Mouse (Mus musculus): ENCODE measurements at regions not wholly inside any gene's neighbourhood (a gene's known extent, or its start where the extent isn't known, plus 50 kb on each side); places are given as distances from the start of the nearest gene placed in this dataset.

GRCm38 (mm10) chr12:16387035-16387434, 223.7 kb downstream of the Lpin1 start:
- Histone ChIP-seq H3K4me2 (ENCODE audit: low read length) (no peak overlapping the region), H3K27ac (replicated peaks in 1 of 2; ENCODE audit: control insufficient read depth in 1 of 2, insufficient read depth in 1 of 2, low read depth in 2 of 2, low read length in 2 of 2) (no peak overlapping the region), H3K9ac (ENCODE audit: low read length) (no peak overlapping the region), H3K4me3 (ENCODE audit: control insufficient read depth in 1 of 2, insufficient read depth in 1 of 2, low read depth in 1 of 2, low read length in 2 of 2) (no peak overlapping the region), H3K36me3 (ENCODE audit: control insufficient read depth, insufficient read depth, low read length) (no peaks in the 10 kb centered on the region), H3K27me3 (ENCODE audit: control insufficient read depth, insufficient read depth, low read length) (no peaks in the 10 kb centered on the region), H3K9me3 (ENCODE audit: control insufficient read depth, low read length) (peaks cover 4% of the 10 kb centered on the region; the same call in 1 of the 2 replicates), H3K4me1 (ENCODE audit: control insufficient read depth in 2 of 2, insufficient read depth in 2 of 2, low read length in 2 of 2) (peaks cover 4 to 6% of the 10 kb centered on the region in 2 experiments; a peak in 3 of 4 replicates)
- 89% methylated on average over 4 of the region's 4 CpGs for WGBS
- ATAC-seq (ENCODE audit: insufficient number of reproducible peaks, insufficient read depth, low FRiP score, low read depth), result no peak

- Histone ChIP-seq H3K27me3 (ENCODE audit: control insufficient read depth, insufficient read depth, low read length) (no peaks in the 10 kb centered on the region), H3K9me3 (ENCODE audit: control insufficient read depth, low read length) (peaks cover 4% of the 10 kb centered on the region; the same call in 1 of the 2 replicates), H3K4me1 (ENCODE audit: control insufficient read depth in 2 of 2, insufficient read depth in 2 of 2, low read length in 2 of 2) (peaks cover 0 to 6% of the 10 kb centered on the region in 2 experiments; a peak in 2 of 4 replicates), H3K27ac (replicated peaks in 1 of 2; ENCODE audit: control insufficient read depth in 1 of 2, insufficient read depth in 1 of 2, low read depth in 2 of 2, low read length in 2 of 2) (no peak overlapping the region), H3K4me2 (ENCODE audit: low read length) (no peak overlapping the region), H3K4me3 (ENCODE audit: control insufficient read depth in 1 of 2, insufficient read depth in 1 of 2, low read depth in 1 of 2, low read length in 2 of 2) (no peak overlapping the region), H3K9ac (ENCODE audit: low read length) (no peak overlapping the region), H3K36me3 (ENCODE audit: control insufficient read depth, insufficient read depth, low read length) (no peaks in the 10 kb centered on the region)
- WGBS, result 73% methylated on average over 1 of the region's 1 CpGs
- ATAC-seq (ENCODE audit: insufficient number of reproducible peaks, insufficient read depth, low FRiP score, low read depth), result no peak
These were observed 226.4 kb downstream of the Lpin1 start for GRCm38 (mm10) chr12:16384396-16384795.

- WGBS, result 73% methylated on average over 15 of the region's 15 CpGs
These were observed 227.2 kb downstream of the Lpin1 start for GRCm38 (mm10) chr12:16383499-16383935.

GRCm38 (mm10) chr12:16382417-16382988, 228.3 kb downstream of the Lpin1 start:
- Histone ChIP-seq H3K36me3 (ENCODE audit: control insufficient read depth, insufficient read depth, low read length) (no peaks in the 10 kb centered on the region), H3K4me2 (ENCODE audit: low read length) (no peak overlapping the region), H3K4me1 (ENCODE audit: control insufficient read depth in 2 of 2, insufficient read depth in 2 of 2, low read length in 2 of 2) (peaks cover 0 to 6% of the 10 kb centered on the region in 2 experiments; a peak in 2 of 4 replicates), H3K27me3 (ENCODE audit: control insufficient read depth, insufficient read depth, low read length) (no peaks in the 10 kb centered on the region), H3K27ac (replicated peaks in 1 of 2; ENCODE audit: control insufficient read depth in 1 of 2, insufficient read depth in 1 of 2, low read depth in 2 of 2, low read length in 2 of 2) (no peak overlapping the region), H3K9me3 (ENCODE audit: control insufficient read depth, low read length) (peaks cover 4% of the 10 kb centered on the region; the same call in 1 of the 2 replicates), H3K9ac (ENCODE audit: low read length) (no peak overlapping the region), H3K4me3 (ENCODE audit: control insufficient read depth in 1 of 2, insufficient read depth in 1 of 2, low read depth in 1 of 2, low read length in 2 of 2) (no peak overlapping the region)
- no peak for ATAC-seq (ENCODE audit: insufficient number of reproducible peaks, insufficient read depth, low FRiP score, low read depth)
- WGBS, result 90% methylated on average over 11 of the region's 11 CpGs

More at GRCm38 (mm10) chr12:16383499-16383935, 227.2 kb downstream of the Lpin1 start:
- H3K36me3 ChIP-seq (ENCODE audit: control insufficient read depth, insufficient read depth, low read length), result no peaks in the 10 kb centered on the region
- no peak overlapping the region for H3K4me2 ChIP-seq (ENCODE audit: low read length)
- no peak overlapping the region for H3K4me3 ChIP-seq (ENCODE audit: control insufficient read depth in 1 of 2, insufficient read depth in 1 of 2, low read depth in 1 of 2, low read length in 2 of 2)
- H3K9ac ChIP-seq (ENCODE audit: low read length), result no peak overlapping the region
- ATAC-seq (ENCODE audit: insufficient number of reproducible peaks, insufficient read depth, low FRiP score, low read depth), result no peak
- peaks cover 0 to 6% of the 10 kb centered on the region in 2 experiments; a peak in 2 of 4 replicates for H3K4me1 ChIP-seq (ENCODE audit: control insufficient read depth in 2 of 2, insufficient read depth in 2 of 2, low read length in 2 of 2)
- peaks cover 4% of the 10 kb centered on the region; the same call in 1 of the 2 replicates for H3K9me3 ChIP-seq (ENCODE audit: control insufficient read depth, low read length)
- H3K27ac ChIP-seq (replicated peaks in 1 of 2; ENCODE audit: control insufficient read depth in 1 of 2, insufficient read depth in 1 of 2, low read depth in 2 of 2, low read length in 2 of 2), result no peak overlapping the region
- no peaks in the 10 kb centered on the region for H3K27me3 ChIP-seq (ENCODE audit: control insufficient read depth, insufficient read depth, low read length)

- Histone ChIP-seq H3K4me1 (ENCODE audit: control insufficient read depth in 2 of 2, insufficient read depth in 2 of 2, low read length in 2 of 2) (peaks cover 0 to 6% of the 10 kb centered on the region in 2 experiments; a peak in 2 of 4 replicates), H3K4me3 (ENCODE audit: control insufficient read depth in 1 of 2, insufficient read depth in 1 of 2, low read depth in 1 of 2, low read length in 2 of 2) (no peak overlapping the region), H3K36me3 (ENCODE audit: control insufficient read depth, insufficient read depth, low read length) (no peaks in the 10 kb centered on the region), H3K9ac (ENCODE audit: low read length) (no peak overlapping the region), H3K27me3 (ENCODE audit: control insufficient read depth, insufficient read depth, low read length) (no peaks in the 10 kb centered on the region), H3K9me3 (ENCODE audit: control insufficient read depth, low read length) (no peaks in the 10 kb centered on the region), H3K4me2 (ENCODE audit: low read length) (no peak overlapping the region), H3K27ac (replicated peaks in 1 of 2; ENCODE audit: control insufficient read depth in 1 of 2, insufficient read depth in 1 of 2, low read depth in 2 of 2, low read length in 2 of 2) (no peak overlapping the region)
- WGBS, result 85% methylated on average over 4 of the region's 4 CpGs
- ATAC-seq (ENCODE audit: insufficient number of reproducible peaks, insufficient read depth, low FRiP score, low read depth), result no peak
These were observed 229.7 kb downstream of the Lpin1 start for GRCm38 (mm10) chr12:16381026-16381425.

- H3K27ac ChIP-seq (replicated peaks in 1 of 2; ENCODE audit: control insufficient read depth in 1 of 2, insufficient read depth in 1 of 2, low read depth in 2 of 2, low read length in 2 of 2), result no peak overlapping the region
- no peak overlapping the region for H3K4me3 ChIP-seq (ENCODE audit: control insufficient read depth in 1 of 2, insufficient read depth in 1 of 2, low read depth in 1 of 2, low read length in 2 of 2)
- no peak overlapping the region for H3K4me2 ChIP-seq (ENCODE audit: low read length)
- H3K9ac ChIP-seq (ENCODE audit: low read length), result no peak overlapping the region
- 76% methylated on average over 2 of the region's 2 CpGs for WGBS
- no peak for ATAC-seq (ENCODE audit: insufficient number of reproducible peaks, insufficient read depth, low FRiP score, low read depth)
- H3K36me3 ChIP-seq (ENCODE audit: control insufficient read depth, insufficient read depth, low read length), result no peaks in the 10 kb centered on the region
- no peaks in the 10 kb centered on the region for H3K9me3 ChIP-seq (ENCODE audit: control insufficient read depth, low read length)
- peaks cover 0 to 6% of the 10 kb centered on the region in 2 experiments; a peak in 2 of 4 replicates for H3K4me1 ChIP-seq (ENCODE audit: control insufficient read depth in 2 of 2, insufficient read depth in 2 of 2, low read length in 2 of 2)
- no peaks in the 10 kb centered on the region for H3K27me3 ChIP-seq (ENCODE audit: control insufficient read depth, insufficient read depth, low read length)
These were observed 230.4 kb downstream of the Lpin1 start for GRCm38 (mm10) chr12:16380346-16380745.

GRCm38 (mm10) chr12:16379415-16379814, 231.4 kb downstream of the Lpin1 start:
- Histone ChIP-seq H3K27ac (replicated peaks in 1 of 2; ENCODE audit: control insufficient read depth in 1 of 2, insufficient read depth in 1 of 2, low read depth in 2 of 2, low read length in 2 of 2) (no peak overlapping the region), H3K27me3 (ENCODE audit: control insufficient read depth, insufficient read depth, low read length) (no peaks in the 10 kb centered on the region), H3K4me2 (ENCODE audit: low read length) (no peak overlapping the region), H3K36me3 (ENCODE audit: control insufficient read depth, insufficient read depth, low read length) (no peaks in the 10 kb centered on the region), H3K9me3 (ENCODE audit: control insufficient read depth, low read length) (no peaks in the 10 kb centered on the region), H3K4me3 (ENCODE audit: control insufficient read depth in 1 of 2, insufficient read depth in 1 of 2, low read depth in 1 of 2, low read length in 2 of 2) (no peak overlapping the region), H3K4me1 (ENCODE audit: control insufficient read depth in 2 of 2, insufficient read depth in 2 of 2, low read length in 2 of 2) (peaks cover 0 to 6% of the 10 kb centered on the region in 2 experiments; a peak in 2 of 4 replicates), H3K9ac (ENCODE audit: low read length) (no peak overlapping the region)
- WGBS, result 73% methylated on average over 2 of the region's 2 CpGs
- no peak for ATAC-seq (ENCODE audit: insufficient number of reproducible peaks, insufficient read depth, low FRiP score, low read depth)

GRCm38 (mm10) chr12:16378501-16378900, 232.3 kb downstream of the Lpin1 start:
- Histone ChIP-seq H3K27ac (replicated peaks in 1 of 2; ENCODE audit: control insufficient read depth in 1 of 2, insufficient read depth in 1 of 2, low read depth in 2 of 2, low read length in 2 of 2) (no peak overlapping the region), H3K36me3 (ENCODE audit: control insufficient read depth, insufficient read depth, low read length) (no peaks in the 10 kb centered on the region), H3K9ac (ENCODE audit: low read length) (no peak overlapping the region), H3K4me3 (ENCODE audit: control insufficient read depth in 1 of 2, insufficient read depth in 1 of 2, low read depth in 1 of 2, low read length in 2 of 2) (no peak overlapping the region), H3K9me3 (ENCODE audit: control insufficient read depth, low read length) (no peaks in the 10 kb centered on the region), H3K4me1 (ENCODE audit: control insufficient read depth in 2 of 2, insufficient read depth in 2 of 2, low read length in 2 of 2) (peaks cover 0 to 6% of the 10 kb centered on the region in 2 experiments; a peak in 2 of 4 replicates), H3K4me2 (ENCODE audit: low read length) (no peak overlapping the region), H3K27me3 (ENCODE audit: control insufficient read depth, insufficient read depth, low read length) (no peaks in the 10 kb centered on the region)
- ATAC-seq (ENCODE audit: insufficient number of reproducible peaks, insufficient read depth, low FRiP score, low read depth), result no peak
- 82% methylated on average over 3 of the region's 3 CpGs for WGBS
